Mouse (Mus musculus): Measurements from ENCODE around the gene Fras1. TPM values are rescaled to one million over a fixed set of nuclear protein-coding genes. Genes with fewer than 3 reads are reported as not detected.
A peak's percentile ranks its signal among the peaks of the same experiment; 100 is the strongest.

Fras1 gene
- polyA plus RNA-seq, 1 experiment from 2014 or later, result 5.9 TPM

GRCm38 (mm10) chr5:96747195-96747984 is 373.6 kb downstream of the Fras1 start:
- WGBS, result 78% methylated on average over 8 of the region's 8 CpGs

DNA sequence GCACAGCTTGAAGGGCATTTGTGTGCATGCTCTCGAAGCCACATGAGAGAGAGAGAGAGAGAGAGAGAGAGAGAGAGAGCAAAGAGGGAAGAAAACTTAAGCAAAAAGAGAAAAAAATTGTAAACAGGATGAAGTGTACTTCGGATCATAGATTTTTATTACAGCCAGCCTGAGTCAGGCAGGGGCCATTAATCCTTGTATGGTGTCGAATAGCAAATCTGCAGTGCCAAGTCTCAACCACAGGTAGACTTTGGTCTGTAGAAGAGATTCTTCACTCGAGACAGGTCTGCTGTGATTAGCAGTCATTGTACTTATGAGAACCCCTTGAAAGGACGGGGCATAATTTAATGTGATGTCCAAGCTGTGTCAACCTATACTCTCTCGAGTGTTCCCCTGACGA is 383.9 kb downstream of the Fras1 start:
- Histone ChIP-seq H3K36me3 (peaks cover 4% of the 10 kb centered on the region; the same call in 1 of the 2 replicates), H3K4me1 (no peaks in the 10 kb centered on the region), H3K9me3 (replicated peaks) (no peaks in the 10 kb centered on the region), H3K4me3 (no peak overlapping the region), H3K27ac (replicated peaks) (no peak overlapping the region), H3K27me3 (ENCODE audit: low read depth, poor library complexity, severe bottlenecking) (no peaks in the 10 kb centered on the region)
- DNase-seq (ENCODE audit: low spot score), result no peak
- whole genome bisulfite sequencing, result 90% methylated on average over 7 of the region's 7 CpGs

More at GRCm38 (mm10) chr5:96747195-96747984, 373.6 kb downstream of the Fras1 start:
- no peaks in the 10 kb centered on the region for H3K27me3 ChIP-seq (ENCODE audit: low read depth, poor library complexity, severe bottlenecking)
- H3K4me1 ChIP-seq, result peaks cover 13% of the 10 kb centered on the region
- H3K4me3 ChIP-seq, result no peak overlapping the region
- no peaks in the 10 kb centered on the region for H3K9me3 ChIP-seq (replicated peaks)
- peak overlapping the region; percentile 25; the same call in 1 of the 2 replicates for H3K27ac ChIP-seq (replicated peaks)
- 0 out of 2 replicates have a peak, but pooled peaks cover 5% of the 10 kb centered on the region for H3K36me3 ChIP-seq
- DNase-seq (ENCODE audit: low spot score), result no peak

- H3K27me3 ChIP-seq (ENCODE audit: low read depth, poor library complexity, severe bottlenecking), result no peaks in the 10 kb centered on the region
Observed at GRCm38 (mm10) chr5:96762021-96762420, 388.3 kb downstream of the Fras1 start.

GRCm38 (mm10) chr5:96768846-96769471 is 395.2 kb downstream of the Fras1 start:
- H3K36me3 ChIP-seq, result no peaks in the 10 kb centered on the region
- peaks cover 3% of the 10 kb centered on the region; the same call in 1 of the 2 replicates for H3K4me1 ChIP-seq
- no peaks in the 10 kb centered on the region for H3K27me3 ChIP-seq (ENCODE audit: low read depth, poor library complexity, severe bottlenecking)
- no peak overlapping the region for H3K4me3 ChIP-seq
- peak; percentile 66 for DNase-seq (ENCODE audit: low spot score)
- no peaks in the 10 kb centered on the region for H3K9me3 ChIP-seq (replicated peaks)
- H3K27ac ChIP-seq (replicated peaks), result no peak overlapping the region
- 68% methylated on average over 10 of the region's 10 CpGs for WGBS

More at GRCm38 (mm10) chr5:96762021-96762420, 388.3 kb downstream of the Fras1 start:
- H3K9me3 ChIP-seq (replicated peaks), result no peaks in the 10 kb centered on the region
- H3K4me1 ChIP-seq, result peaks cover 9% of the 10 kb centered on the region; the same call in 1 of the 2 replicates
- no peak overlapping the region for H3K4me3 ChIP-seq
- H3K27ac ChIP-seq (replicated peaks), result no peak overlapping the region
- DNase-seq (ENCODE audit: low spot score), result no peak
- H3K36me3 ChIP-seq, result peaks cover 4% of the 10 kb centered on the region; the same call in 1 of the 2 replicates
- WGBS, result 80% methylated on average over 1 of the region's 1 CpGs

DNA sequence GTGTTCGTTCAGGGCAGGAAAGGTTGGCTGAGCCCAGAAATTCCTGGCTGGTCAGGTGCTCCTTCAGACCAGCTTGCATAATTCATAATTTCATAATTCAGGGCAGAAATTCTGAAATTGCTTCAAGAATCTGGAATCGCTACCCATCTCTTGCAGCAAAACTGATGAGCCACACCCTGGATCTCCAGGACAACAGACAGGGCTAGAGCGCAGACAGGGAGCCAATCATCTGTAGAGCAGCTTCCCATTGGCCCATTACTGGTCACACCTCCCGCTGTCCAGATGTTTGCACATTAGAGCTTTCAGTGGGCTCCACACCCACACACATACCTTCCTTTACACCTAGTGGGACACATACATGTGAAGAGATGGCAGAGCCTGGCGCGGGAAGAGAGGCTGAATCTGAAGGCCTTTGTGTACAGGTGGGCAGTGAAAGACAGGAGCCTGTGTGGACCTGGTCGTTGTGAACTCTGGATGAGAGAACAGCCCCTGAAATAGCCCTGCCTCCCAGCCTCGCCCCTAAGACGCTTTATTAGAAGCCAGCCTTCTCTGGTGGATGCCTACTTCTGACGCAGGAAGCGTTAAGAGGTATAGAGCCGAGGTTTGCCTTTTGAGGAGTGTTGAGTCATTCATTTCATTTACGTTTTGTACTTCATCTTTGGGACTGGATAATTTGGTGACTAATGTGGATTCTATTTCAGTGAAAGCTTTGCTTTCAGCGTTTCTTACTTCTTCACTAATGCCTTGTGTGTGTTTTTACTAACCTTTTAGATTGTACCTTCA is 409.9 kb downstream of the Fras1 start:
- Histone ChIP-seq H3K4me3 (no peak overlapping the region), H3K27ac (replicated peaks) (no peak overlapping the region), H3K36me3 (no peaks in the 10 kb centered on the region), H3K4me1 (no peaks in the 10 kb centered on the region), H3K9me3 (replicated peaks) (no peaks in the 10 kb centered on the region), H3K27me3 (ENCODE audit: low read depth, poor library complexity, severe bottlenecking) (no peaks in the 10 kb centered on the region)
- no peak for DNase-seq (ENCODE audit: low spot score)
- 82% methylated on average over 14 of the region's 14 CpGs for WGBS

- no peak for DNase-seq (ENCODE audit: low spot score)
- no peaks in the 10 kb centered on the region for H3K9me3 ChIP-seq (replicated peaks)
- WGBS, result 86% methylated on average over 5 of the region's 5 CpGs
- H3K36me3 ChIP-seq, result no peaks in the 10 kb centered on the region
- no peak overlapping the region for H3K27ac ChIP-seq (replicated peaks)
- no peaks in the 10 kb centered on the region for H3K4me1 ChIP-seq
- H3K27me3 ChIP-seq (ENCODE audit: low read depth, poor library complexity, severe bottlenecking), result no peaks in the 10 kb centered on the region
- H3K4me3 ChIP-seq, result no peak overlapping the region
Observed at GRCm38 (mm10) chr5:96785096-96785495, 411.3 kb downstream of the Fras1 start.

DNA sequence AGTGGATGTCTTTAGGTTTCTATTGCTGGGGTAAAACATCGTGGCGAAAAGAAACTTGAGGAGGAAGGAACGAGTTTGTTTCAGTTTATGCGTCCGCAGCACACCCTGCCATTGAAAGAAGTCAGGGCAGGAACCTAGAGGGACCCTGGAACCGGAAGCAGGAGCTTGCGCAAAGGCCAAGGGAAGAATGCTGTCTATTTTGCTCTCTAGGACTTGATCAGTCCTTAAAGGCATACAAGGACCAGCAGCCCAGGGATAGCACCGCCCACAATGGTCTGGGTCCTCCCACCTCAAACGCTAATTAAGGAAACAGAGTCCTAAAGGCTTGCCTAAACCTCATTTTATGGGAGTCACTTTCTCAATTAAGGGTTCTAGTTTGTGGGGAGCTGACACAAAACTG is 418.7 kb downstream of the Fras1 start:
- no peak for DNase-seq (ENCODE audit: low spot score)
- Histone ChIP-seq H3K4me3 (no peak overlapping the region), H3K36me3 (no peaks in the 10 kb centered on the region), H3K27me3 (ENCODE audit: low read depth, poor library complexity, severe bottlenecking) (peaks cover 22% of the 10 kb centered on the region), H3K4me1 (peaks cover 11% of the 10 kb centered on the region), H3K27ac (replicated peaks) (no peak overlapping the region), H3K9me3 (replicated peaks) (no peaks in the 10 kb centered on the region)
- 67% methylated on average over 9 of the region's 9 CpGs for WGBS

- Histone ChIP-seq H3K9me3 (replicated peaks) (no peaks in the 10 kb centered on the region), H3K27me3 (ENCODE audit: low read depth, poor library complexity, severe bottlenecking) (peaks cover 22% of the 10 kb centered on the region), H3K36me3 (no peaks in the 10 kb centered on the region), H3K4me1 (peaks cover 11% of the 10 kb centered on the region), H3K27ac (replicated peaks) (peak within 1 kb of the TSS; percentile 63), H3K4me3 (peak within 1 kb of the TSS; percentile 59)
- 13% methylated on average over 25 of the region's 26 CpGs for WGBS
- peak; percentile 52 for DNase-seq (ENCODE audit: low spot score)
Observed at GRCm38 (mm10) chr5:96792936-96793718, 419.4 kb downstream of the Fras1 start, which contains the start of gene Anxa3. TSS of gene Anxa3 (plus strand) at chr5:96793339.

- no peak overlapping the region for H3K27ac ChIP-seq (replicated peaks)
- H3K9me3 ChIP-seq (replicated peaks), result no peaks in the 10 kb centered on the region
- H3K4me3 ChIP-seq, result peak overlapping the region; percentile 59
- H3K36me3 ChIP-seq, result no peaks in the 10 kb centered on the region
- 59% methylated on average over 10 of the region's 10 CpGs for WGBS
- H3K4me1 ChIP-seq, result peaks cover 11% of the 10 kb centered on the region
- H3K27me3 ChIP-seq (ENCODE audit: low read depth, poor library complexity, severe bottlenecking), result peaks cover 22% of the 10 kb centered on the region
- DNase-seq (ENCODE audit: low spot score), result no peak
Observed at GRCm38 (mm10) chr5:96793953-96794635, 420.3 kb downstream of the Fras1 start.

DNA sequence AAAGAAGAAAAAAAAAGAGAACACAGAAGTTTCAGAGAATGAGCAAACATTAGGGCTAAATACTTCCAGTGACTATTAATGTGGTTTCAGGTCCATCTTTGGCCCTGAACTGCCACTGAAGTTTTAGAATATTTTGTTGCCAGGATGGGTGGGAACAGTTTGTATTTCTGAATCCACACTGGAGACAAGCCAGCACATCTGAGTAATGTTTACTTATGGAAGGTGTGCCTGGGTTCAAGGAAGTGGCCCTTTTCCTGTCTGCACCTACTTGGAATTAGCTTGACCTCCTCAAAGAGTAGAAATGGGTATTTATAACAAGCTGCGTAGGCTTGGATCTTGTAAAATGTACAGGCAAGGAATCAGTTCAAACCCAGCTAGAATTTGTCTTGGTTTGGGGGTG is 422.0 kb downstream of the Fras1 start:
- Histone ChIP-seq H3K9me3 (replicated peaks) (no peaks in the 10 kb centered on the region), H3K27me3 (ENCODE audit: low read depth, poor library complexity, severe bottlenecking) (peaks cover 22% of the 10 kb centered on the region), H3K4me3 (no peak overlapping the region), H3K36me3 (no peaks in the 10 kb centered on the region), H3K27ac (replicated peaks) (no peak overlapping the region), H3K4me1 (peaks cover 11% of the 10 kb centered on the region)
- 91% methylated on average over 1 of the region's 1 CpGs for WGBS
- no peak for DNase-seq (ENCODE audit: low spot score)

DNA sequence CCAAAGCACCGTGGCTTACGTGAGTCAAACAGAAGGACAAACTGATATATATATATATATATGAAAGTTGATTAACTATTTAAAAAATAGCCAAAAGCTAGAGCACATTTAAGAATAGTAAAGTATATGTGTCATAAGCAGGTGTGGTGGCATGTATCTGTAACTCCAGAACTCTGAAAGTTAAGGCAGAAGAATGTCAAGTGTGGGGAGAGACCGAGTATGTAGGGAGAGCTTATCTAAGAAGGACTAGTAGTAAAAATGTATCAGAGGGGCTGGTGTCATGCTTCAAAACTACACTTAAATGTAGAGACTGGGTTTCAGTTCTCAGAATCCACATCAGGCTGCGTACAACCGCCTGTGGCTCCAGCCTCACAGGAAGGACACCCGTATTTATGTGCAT is 423.7 kb downstream of the Fras1 start:
- Histone ChIP-seq H3K27me3 (ENCODE audit: low read depth, poor library complexity, severe bottlenecking) (peaks cover 22% of the 10 kb centered on the region), H3K36me3 (no peaks in the 10 kb centered on the region), H3K27ac (replicated peaks) (no peak overlapping the region), H3K4me1 (peaks cover 19% of the 10 kb centered on the region), H3K9me3 (replicated peaks) (no peaks in the 10 kb centered on the region), H3K4me3 (no peak overlapping the region)
- WGBS, result 88% methylated on average over 6 of the region's 6 CpGs
- DNase-seq (ENCODE audit: low spot score), result no peak

Data from midbrain, embryonic 10.5 days (tissue).